Mouse (Mus musculus) E14TG2a.4 (cell line): Measurements from ENCODE around the gene Mroh3.

Source experiments
- CTCF ChIP-seq: conservative IDR thresholded peaks from 2 replicates; pipeline ENCODE4 v1.5.1; 2014; ENCODE audit warnings: low read length
- NANOG ChIP-seq: IDR thresholded peaks from 2 replicates; pipeline ENCODE4 v1.6.1; 2014; ENCODE audit warnings: borderline replicate concordance, low read length, mixed read lengths
- POU5F1 ChIP-seq: IDR thresholded peaks from 2 replicates; pipeline ENCODE4 v1.6.1; 2014; ENCODE audit warnings: low read length, borderline replicate concordance

- no peak for TF ChIP-seq CTCF
- TF ChIP-seq NANOG, result no peak
- TF ChIP-seq POU5F1, result no peak
Measured at GRCm38 (mm10) chr1:136238495-136238894, 25.9 kb upstream of the Mroh3 start.
